Mouse (Mus musculus) heart, embryonic 12.5 days (tissue): ENCODE results near the gene Mfn2. TPM values are rescaled to one million over a fixed set of nuclear protein-coding genes. Genes with fewer than 3 reads are reported as not detected.
A peak's percentile ranks its signal among the peaks of the same experiment; 100 is the strongest.
"Not testable (repeated sequence)": the region's sequence is repeated elsewhere in the genome, so short reads cannot be mapped to it uniquely, and the experiment has no call there.

Source experiments
- ATAC-seq: fragments of 200-750 bp; cut with Nextera tagmentation; 2 replicates; pipeline ENCODE4 v1.8.0; 2017; ENCODE audit warnings: moderate TSS enrichment, moderate library complexity; ENCODE audit not compliant: insufficient number of reproducible peaks, low FRiP score
- H3K27ac ChIP-seq: fragments of 300-500 bp; sonication (generic); 2 replicates; pipeline ENCODE4 v1.5.1; 2016; ENCODE audit warnings: mild to moderate bottlenecking, moderate library complexity; ENCODE audit not compliant: poor library complexity, severe bottlenecking
- H3K27me3 ChIP-seq: fragments of 300-500 bp; sonication (generic); replicated peaks from 2 replicates; pipeline ENCODE4 v1.6.1; 2016; ENCODE audit warnings: mild to moderate bottlenecking, moderate library complexity
- H3K36me3 ChIP-seq: fragments of 300-500 bp; sonication (generic); 2 replicates; pipeline ENCODE4 v1.6.1; 2016; ENCODE audit warnings: mild to moderate bottlenecking, moderate library complexity
- H3K4me1 ChIP-seq: fragments of 300-500 bp; sonication (generic); replicated peaks from 2 replicates; pipeline ENCODE4 v1.6.1; 2016; ENCODE audit warnings: mild to moderate bottlenecking
- H3K4me2 ChIP-seq: fragments of 300-500 bp; sonication (generic); 2 replicates; pipeline ENCODE4 v1.6.1; 2016; ENCODE audit warnings: mild to moderate bottlenecking, moderate library complexity
- H3K4me3 ChIP-seq: fragments of 300-500 bp; sonication (generic); 2 replicates; pipeline ENCODE4 v1.5.1; 2016; ENCODE audit warnings: mild to moderate bottlenecking
- H3K9ac ChIP-seq: fragments of 300-500 bp; sonication (generic); 2 replicates; pipeline ENCODE4 v1.6.1; 2016; ENCODE audit warnings: mild to moderate bottlenecking, moderate library complexity
- H3K9me3 ChIP-seq: fragments of 300-500 bp; sonication (generic); replicated peaks from 2 replicates; pipeline ENCODE4 v1.6.1; 2016; ENCODE audit warnings: mild to moderate bottlenecking, moderate library complexity
- WGBS: fragments of 180-500 bp; shearing (Covaris S2); methylation state at CpG from one replicate; pipeline ENCODE4 v1.1.7; 2016; 5-methylcytosine and 5-hydroxymethylcytosine counted together
- polyA plus RNA-seq: library from polyadenylated mRNA; unstranded; fragments of >200 nt; fragmentation: Nextera tagmentation; extraction: Ambion mirVana; gene quantifications from 2 replicates; pipeline ENCODE4 v1.2.1, GENCODE M21; 2016

Mfn2 gene
- polyA plus RNA-seq, 1 experiment from 2014 or later, result 123 TPM

DNA sequence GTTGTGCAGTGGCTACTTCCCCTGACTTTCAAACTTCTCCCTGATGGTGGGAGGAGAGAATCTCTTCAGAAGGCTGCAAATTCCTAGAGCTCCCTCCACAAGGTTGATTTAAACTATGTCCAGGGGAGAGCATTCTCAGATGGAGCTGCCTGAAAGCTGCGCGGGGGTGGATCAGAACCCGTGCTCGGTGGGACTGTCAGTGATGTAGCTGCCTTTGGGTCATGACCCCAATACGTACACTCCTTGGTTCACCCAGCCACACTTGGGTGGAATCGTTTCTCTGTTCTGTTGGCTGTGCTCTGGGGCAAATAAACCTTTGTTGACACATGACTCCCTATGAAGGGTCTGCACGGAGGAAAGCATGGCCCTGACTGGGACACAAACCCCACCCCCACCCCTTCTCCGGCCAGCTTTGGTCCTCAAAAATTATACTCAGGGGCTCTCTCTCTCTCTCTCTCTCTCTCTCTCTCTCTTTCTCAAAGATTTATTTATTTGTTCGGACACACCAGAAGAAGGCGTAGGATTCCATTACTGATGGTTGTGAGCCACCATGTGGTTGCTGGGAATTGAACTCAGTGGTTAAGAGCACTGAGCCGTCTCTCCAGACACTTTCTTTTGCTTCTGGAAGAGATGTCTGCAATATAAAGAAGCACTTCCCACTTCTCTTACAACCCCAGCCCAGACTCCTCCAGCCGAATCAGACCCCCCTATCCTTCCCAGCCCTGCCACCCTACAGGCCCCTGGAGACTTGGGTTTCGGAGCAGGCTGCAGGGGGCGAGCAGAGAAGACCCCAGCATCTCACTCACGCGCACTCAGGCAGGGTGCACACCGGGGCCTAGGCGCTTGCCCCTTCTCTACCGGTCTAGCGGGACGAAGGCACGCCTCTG is 36.7 kb downstream of the Mfn2 start:
- Histone ChIP-seq H3K4me1 (peaks cover 23% of the 10 kb centered on the region), H3K4me3 (peak overlapping the region; percentile 74), H3K27ac (peak overlapping the region; percentile 67), H3K36me3 (peaks cover 49% of the 10 kb centered on the region), H3K9me3 (no peaks in the 10 kb centered on the region), H3K27me3 (no peaks in the 10 kb centered on the region), H3K4me2 (peak overlapping the region; percentile 71), H3K9ac (peak overlapping the region; percentile 77)
- whole genome bisulfite sequencing, result 7% methylated on average over 22 of the region's 22 CpGs
- ATAC-seq, result no peak; the same call in 1 of the 2 replicates

DNA sequence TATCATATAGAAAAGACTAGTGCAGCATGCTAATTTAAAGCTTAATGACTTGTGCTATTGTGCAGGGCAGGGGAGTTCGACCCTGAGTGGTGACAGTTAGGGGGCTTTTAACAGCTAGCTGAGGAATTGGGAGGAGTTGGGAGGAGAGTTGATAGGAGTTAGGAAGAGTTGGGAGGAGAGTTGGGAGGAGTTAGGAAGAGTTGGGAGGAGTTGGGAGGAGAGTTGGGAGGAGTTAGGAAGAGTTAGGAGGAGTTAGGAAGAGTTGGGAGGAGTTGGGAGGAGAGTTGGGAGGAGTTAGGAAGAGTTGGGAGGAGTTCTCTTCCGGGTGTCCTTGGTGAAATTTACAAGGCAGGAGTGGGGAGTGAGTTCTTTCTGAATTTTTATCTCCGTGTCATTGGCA is 37.7 kb downstream of the Mfn2 start:
- WGBS, result 44% methylated on average over 3 of the region's 3 CpGs
- H3K9me3 ChIP-seq, H3K9ac ChIP-seq, ATAC-seq, H3K27ac ChIP-seq, H3K27me3 ChIP-seq: not testable (repeated sequence)
- H3K4me1 ChIP-seq, result peaks cover 23% of the 10 kb centered on the region
- peak overlapping the region; percentile 71; the same call in 1 of the 2 replicates for H3K4me2 ChIP-seq
- H3K36me3 ChIP-seq, result peaks cover 49% of the 10 kb centered on the region
- 0 out of 2 replicates have a peak overlapping the region, but pooled peaks have one; percentile 74 for H3K4me3 ChIP-seq

DNA sequence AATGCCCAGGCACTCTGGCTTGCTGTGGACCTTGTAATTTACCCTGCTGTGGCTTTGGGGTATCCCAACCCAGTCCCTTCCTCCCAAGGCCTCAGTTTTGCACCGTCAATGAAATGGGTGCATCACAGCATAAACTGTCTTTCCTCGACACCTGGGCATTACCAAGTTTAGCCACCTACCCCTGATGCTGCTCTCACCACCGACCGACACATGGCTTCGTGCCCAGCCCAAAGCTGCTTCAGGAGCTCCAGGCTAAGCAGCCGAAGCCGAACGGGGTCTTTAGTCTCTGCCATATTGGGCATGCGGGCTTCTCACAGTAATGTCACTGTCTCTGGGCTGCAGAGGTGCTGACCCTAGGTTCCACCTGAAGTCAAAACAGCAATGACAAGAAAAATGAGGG is 38.4 kb downstream of the Mfn2 start:
- H3K9ac ChIP-seq, result no peak overlapping the region
- H3K4me1 ChIP-seq, result peaks cover 23% of the 10 kb centered on the region
- no peak overlapping the region for H3K27ac ChIP-seq
- H3K27me3 ChIP-seq, result no peaks in the 10 kb centered on the region
- WGBS, result 95% methylated on average over 9 of the region's 9 CpGs
- H3K4me3 ChIP-seq, result no peak overlapping the region
- no peaks in the 10 kb centered on the region for H3K9me3 ChIP-seq
- peaks cover 52% of the 10 kb centered on the region for H3K36me3 ChIP-seq
- H3K4me2 ChIP-seq, result no peak overlapping the region
- no peak for ATAC-seq

DNA sequence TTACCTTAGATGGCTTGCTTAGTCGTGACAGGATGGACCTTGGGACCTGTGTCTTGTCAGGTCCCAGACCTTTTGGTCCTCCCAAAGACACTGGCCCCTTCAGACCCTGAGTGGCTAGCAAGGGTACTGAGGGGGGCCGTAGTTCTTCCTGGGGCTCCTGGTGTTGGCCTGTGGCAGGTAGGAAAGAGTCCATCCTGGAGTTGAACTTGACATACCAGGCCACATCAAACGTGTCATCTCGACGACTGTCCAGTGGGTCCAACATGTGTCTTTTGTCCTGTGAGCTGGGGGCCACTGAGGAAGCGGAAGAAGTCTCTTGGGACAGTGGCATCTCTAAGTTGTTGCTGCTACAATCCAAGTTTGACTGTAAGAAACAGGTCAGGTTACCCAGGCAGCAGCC is 38.9 kb downstream of the Mfn2 start:
- no peak overlapping the region for H3K27ac ChIP-seq
- WGBS, result 89% methylated on average over 6 of the region's 6 CpGs
- H3K36me3 ChIP-seq, result peaks cover 53% of the 10 kb centered on the region
- ATAC-seq, result no peak
- H3K4me3 ChIP-seq, result no peak overlapping the region
- H3K9me3 ChIP-seq, result no peaks in the 10 kb centered on the region
- H3K4me2 ChIP-seq, result no peak overlapping the region
- H3K4me1 ChIP-seq, result peaks cover 23% of the 10 kb centered on the region
- H3K9ac ChIP-seq, result no peak overlapping the region
- H3K27me3 ChIP-seq, result no peaks in the 10 kb centered on the region

DNA sequence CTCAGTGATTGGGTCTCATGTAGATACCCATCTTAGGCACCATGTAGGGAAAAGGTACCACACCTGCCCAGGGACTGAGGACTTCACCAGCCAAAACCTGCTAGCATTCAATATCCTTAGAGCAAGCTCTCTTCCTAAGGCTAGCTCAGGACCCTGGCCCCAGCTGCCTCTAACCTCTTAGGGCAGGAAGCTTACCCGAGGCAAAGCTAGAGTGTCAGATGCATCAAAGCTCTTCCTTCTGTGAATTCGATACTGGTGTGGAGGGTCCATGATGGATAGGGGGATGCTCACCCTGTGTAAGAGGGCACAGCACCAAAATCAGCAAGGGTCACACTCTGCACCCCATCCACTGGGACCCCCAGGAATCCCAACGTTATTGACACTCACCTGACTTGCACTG is 42.5 kb downstream of the Mfn2 start:
- no peak for ATAC-seq
- H3K4me3 ChIP-seq, result no peak overlapping the region
- H3K27me3 ChIP-seq, result no peaks in the 10 kb centered on the region
- no peak overlapping the region for H3K4me2 ChIP-seq
- H3K9me3 ChIP-seq, result no peaks in the 10 kb centered on the region
- H3K27ac ChIP-seq, result no peak overlapping the region
- H3K9ac ChIP-seq, result no peak overlapping the region
- peaks cover 59% of the 10 kb centered on the region for H3K36me3 ChIP-seq
- 92% methylated on average over 3 of the region's 3 CpGs for WGBS
- 0 out of 2 replicates have a peak, but pooled peaks cover under 1% of the 10 kb centered on the region for H3K4me1 ChIP-seq

DNA sequence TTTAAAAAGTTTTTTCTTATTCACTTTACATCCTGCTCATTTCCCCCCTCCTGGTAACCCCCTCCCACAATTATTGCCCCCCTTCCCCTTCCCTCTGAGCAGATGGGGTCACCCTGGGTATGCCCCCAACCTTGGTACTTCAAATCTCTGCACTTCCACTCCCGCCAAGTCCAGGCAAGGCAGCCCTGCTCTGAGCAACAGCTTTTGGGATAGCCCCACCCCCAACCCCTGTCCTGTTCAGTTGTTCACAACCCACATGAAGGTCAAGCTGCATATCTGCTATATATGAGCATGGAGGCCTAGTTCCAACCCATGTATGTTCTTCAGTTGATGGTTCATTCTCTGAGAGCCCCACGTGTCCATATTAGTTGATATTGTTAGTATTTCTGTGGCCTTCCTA is 53.7 kb downstream of the Mfn2 start:
- H3K27ac ChIP-seq, result no peak overlapping the region
- no peaks in the 10 kb centered on the region for H3K9me3 ChIP-seq
- WGBS, result 67% methylated on average over 2 of the region's 2 CpGs
- ATAC-seq, result no peak
- no peak overlapping the region for H3K4me3 ChIP-seq
- H3K27me3 ChIP-seq, result no peaks in the 10 kb centered on the region
- H3K4me1 ChIP-seq, result peaks cover 8% of the 10 kb centered on the region
- no peak overlapping the region for H3K9ac ChIP-seq
- H3K4me2 ChIP-seq, result no peak overlapping the region
- H3K36me3 ChIP-seq, result peaks cover under 1% of the 10 kb centered on the region; the same call in 1 of the 2 replicates

DNA sequence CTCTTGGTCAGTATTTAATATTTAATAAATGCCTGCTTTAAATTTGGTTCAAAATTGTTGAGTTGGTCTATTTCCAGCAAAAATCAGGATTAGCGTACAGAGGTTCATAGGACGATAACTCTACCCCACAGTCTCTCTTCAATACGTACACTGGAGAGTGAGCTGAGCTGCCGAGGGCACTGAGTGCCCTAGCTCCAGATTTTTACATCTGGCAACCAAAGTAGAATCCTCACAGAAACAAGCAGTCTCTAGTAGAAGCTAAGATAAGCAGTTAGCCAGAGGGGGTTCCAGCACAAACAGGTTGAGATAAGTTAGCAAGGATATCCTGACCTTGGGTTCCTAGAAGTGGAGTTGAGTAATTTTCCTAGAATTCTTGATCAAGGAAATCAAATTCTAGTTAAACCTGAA is 55.9 kb downstream of the Mfn2 start:
- ATAC-seq, result peak; percentile 34
- 0 out of 2 replicates have a peak, but pooled peaks cover 2% of the 10 kb centered on the region for H3K9me3 ChIP-seq
- 6% methylated on average over 4 of the region's 4 CpGs for WGBS
- peak overlapping the region; percentile 84 for H3K4me3 ChIP-seq
- peak overlapping the region; percentile 64 for H3K4me2 ChIP-seq
- 0 out of 2 replicates have a peak overlapping the region, but pooled peaks have one; percentile 3 for H3K27ac ChIP-seq
- H3K9ac ChIP-seq, result peak overlapping the region; percentile 39
- peaks cover 8% of the 10 kb centered on the region for H3K4me1 ChIP-seq
- peaks cover 17% of the 10 kb centered on the region for H3K36me3 ChIP-seq
- no peaks in the 10 kb centered on the region for H3K27me3 ChIP-seq

DNA sequence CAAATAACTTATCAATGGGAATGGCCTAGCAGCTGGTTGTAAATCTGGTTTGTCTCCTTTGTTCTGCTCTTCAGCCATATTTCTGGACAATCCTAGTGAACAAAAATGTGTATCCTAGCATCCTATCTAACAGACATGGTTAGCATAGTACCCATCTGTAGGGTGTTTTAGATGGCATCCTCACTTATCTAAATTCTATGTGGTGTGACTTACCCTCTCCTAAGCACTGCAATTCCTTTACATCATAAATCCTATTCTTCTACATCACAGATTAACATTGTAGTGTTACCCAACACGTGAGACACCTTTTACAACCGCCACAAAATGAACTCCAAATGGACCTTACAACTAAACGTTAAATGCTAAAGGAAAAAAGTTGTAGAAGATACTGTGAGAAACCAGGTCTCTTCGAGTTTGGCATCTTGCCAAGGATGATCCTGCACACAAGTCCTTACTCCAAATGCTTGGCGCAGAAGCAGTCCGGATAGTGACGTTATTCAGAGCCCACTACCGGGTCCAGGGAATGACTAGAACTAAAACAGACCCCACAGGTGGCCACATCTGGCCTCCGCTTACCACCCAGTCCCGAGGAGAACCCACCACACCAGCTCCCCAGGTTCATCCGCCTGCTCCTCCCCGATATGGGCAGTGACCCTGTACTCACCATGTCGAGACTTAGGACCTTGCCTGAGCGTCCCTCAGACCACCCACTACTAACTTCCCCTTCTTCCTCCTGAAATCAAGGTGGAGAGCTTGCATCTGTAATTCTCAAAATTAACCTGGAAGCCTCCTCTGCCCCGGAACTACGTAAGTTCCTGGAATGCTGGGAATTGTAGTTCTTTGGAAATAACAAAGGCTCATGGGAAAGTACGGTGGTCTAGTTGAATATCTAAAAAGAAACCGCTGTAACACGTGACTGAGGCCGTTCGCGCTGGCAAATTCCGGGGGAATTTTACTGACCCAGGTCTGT is 56.6 kb downstream of the Mfn2 start, which contains the start of gene Zfp933:
Gene Zfp933, minus strand, starts transcription at position 753 of the 970 bp plus-strand sequence.
- H3K27ac ChIP-seq, result 0 out of 2 replicates have a peak within 1 kb of the TSS, but pooled peaks have one; percentile 3
- H3K36me3 ChIP-seq, result peaks cover 24% of the 10 kb centered on the region
- peak within 1 kb of the TSS; percentile 64 for H3K4me2 ChIP-seq

DNA sequence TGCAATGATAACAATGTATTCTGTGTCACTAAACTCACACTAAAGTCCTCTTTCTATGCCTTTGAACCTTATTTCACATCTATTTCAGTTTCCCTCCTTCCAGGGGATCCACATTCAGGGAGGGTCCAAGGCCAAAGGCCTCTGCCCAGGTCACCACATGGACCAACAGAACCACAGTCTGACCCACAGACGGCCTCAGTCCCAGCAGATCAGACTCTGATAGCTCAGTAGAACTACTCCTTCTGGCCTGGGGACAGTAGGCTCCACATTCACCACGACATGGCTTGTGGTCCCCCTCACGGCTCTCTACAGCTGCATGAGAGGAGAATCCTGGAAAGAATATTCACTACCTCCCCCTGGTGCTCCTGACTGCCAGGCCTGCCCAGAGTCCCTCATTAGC is 61.6 kb downstream of the Mfn2 start:
- H3K27me3 ChIP-seq, result no peaks in the 10 kb centered on the region
- H3K36me3 ChIP-seq, result peaks cover 46% of the 10 kb centered on the region
- no peak overlapping the region for H3K4me2 ChIP-seq
- peaks cover 5% of the 10 kb centered on the region for H3K4me1 ChIP-seq
- peaks cover 20% of the 10 kb centered on the region for H3K9me3 ChIP-seq
- 89% methylated on average over 3 of the region's 3 CpGs for WGBS
- H3K9ac ChIP-seq, result no peak overlapping the region
- H3K4me3 ChIP-seq, result no peak overlapping the region
- H3K27ac ChIP-seq, result no peak overlapping the region
- no peak for ATAC-seq

More for the DNA sequence above, 56.6 kb downstream of the Mfn2 start, which contains the start of gene Zfp933:
- 0 out of 2 replicates have a peak, but pooled peaks cover 9% of the 10 kb centered on the region for H3K9me3 ChIP-seq
- 2% methylated on average over 23 of the region's 23 CpGs for WGBS
- no peaks in the 10 kb centered on the region for H3K27me3 ChIP-seq
- peak; percentile 92 for ATAC-seq
- peak within 1 kb of the TSS; percentile 84 for H3K4me3 ChIP-seq
- H3K9ac ChIP-seq, result peak within 1 kb of the TSS; percentile 85
- peaks cover 8% of the 10 kb centered on the region for H3K4me1 ChIP-seq

DNA sequence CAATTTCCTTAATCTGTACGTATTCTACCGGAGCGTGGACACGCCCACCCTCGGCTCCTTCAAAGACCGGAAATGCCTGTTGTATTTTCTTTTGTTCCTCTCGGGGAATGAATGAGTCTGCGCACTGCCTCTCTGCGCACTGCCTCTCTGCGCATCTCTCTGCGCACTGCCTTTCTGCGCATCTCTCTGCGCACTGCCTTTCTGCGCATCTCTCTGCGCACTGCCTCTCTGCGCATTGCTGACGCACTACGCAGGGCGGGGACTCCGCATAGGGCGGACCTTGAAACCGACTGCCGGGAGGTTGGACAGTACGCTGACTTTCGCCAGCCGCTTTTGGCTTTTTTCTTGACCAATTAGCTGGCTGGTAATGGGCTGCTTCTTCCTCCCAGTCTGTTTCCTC is 65.2 kb downstream of the Mfn2 start:
- not testable (repeated sequence) for ATAC-seq, H3K27ac ChIP-seq, H3K9ac ChIP-seq, H3K4me1 ChIP-seq, H3K4me3 ChIP-seq, H3K27me3 ChIP-seq, H3K4me2 ChIP-seq
- Histone ChIP-seq H3K36me3 (peaks cover 32% of the 10 kb centered on the region), H3K9me3 (peaks cover 23% of the 10 kb centered on the region)
- WGBS, result 97% methylated on average over 18 of the region's 26 CpGs
